Mouse (Mus musculus) intestine, postnatal 0 days (tissue): Measurements from ENCODE around the gene Tcf25. TPM values are rescaled to one million over a fixed set of nuclear protein-coding genes. Genes with fewer than 3 reads are reported as not detected.

ENCODE experiments used
- ATAC-seq: fragments of 200-750 bp; cut with Nextera tagmentation; 2 replicates; pipeline ENCODE4 v1.8.0; 2017; ENCODE audit warnings: mild to moderate bottlenecking, moderate TSS enrichment, moderate library complexity
- H3K27ac ChIP-seq: fragments of 300-500 bp; sonication (generic); 2 replicates; pipeline ENCODE4 v1.5.1; 2014; ENCODE audit warnings: mild to moderate bottlenecking, low read depth, low read length, moderate library complexity
- H3K27me3 ChIP-seq: fragments of 300-500 bp; sonication (generic); replicated peaks from 2 replicates; pipeline ENCODE4 v1.6.1; 2014; ENCODE audit warnings: low read length, mixed read lengths; ENCODE audit not compliant: control insufficient read depth, insufficient read depth
- H3K36me3 ChIP-seq: fragments of 300-500 bp; sonication (generic); 2 replicates; pipeline ENCODE4 v1.6.1; 2014; ENCODE audit warnings: mild to moderate bottlenecking, moderate library complexity; ENCODE audit not compliant: control insufficient read depth, insufficient read depth
- H3K4me1 ChIP-seq: fragments of 300-500 bp; sonication (generic); replicated peaks from 2 replicates; pipeline ENCODE4 v1.6.1; 2014; ENCODE audit warnings: antibody characterized with exemption, low read length, mixed read lengths; ENCODE audit not compliant: control insufficient read depth, insufficient read depth
- H3K4me2 ChIP-seq: fragments of 300-500 bp; sonication (generic); replicated peaks from 2 replicates; pipeline ENCODE4 v1.6.1; 2014; ENCODE audit warnings: low read depth, mild to moderate bottlenecking, moderate library complexity
- H3K4me3 ChIP-seq: fragments of 300-500 bp; sonication (generic); 2 replicates; pipeline ENCODE4 v1.5.1; 2014; ENCODE audit warnings: low read depth, low read length
- H3K9ac ChIP-seq: fragments of 300-500 bp; sonication (generic); 2 replicates; pipeline ENCODE4 v1.6.1; 2014; ENCODE audit warnings: mild to moderate bottlenecking, low read depth, low read length
- H3K9me3 ChIP-seq: fragments of 300-500 bp; sonication (generic); 2 replicates; pipeline ENCODE4 v1.6.1; 2016; ENCODE audit warnings: mixed run types; ENCODE audit not compliant: control insufficient read depth
- CTCF ChIP-seq: sonication (generic); IDR thresholded peaks from 2 replicates; pipeline ENCODE4 v1.5.1; 2016; ENCODE audit warnings: low read depth, mild to moderate bottlenecking, control low read depth, antibody characterized with exemption, moderate library complexity
- WGBS: fragments of 180-500 bp; shearing (Covaris S2); extraction: QIAGEN DNeasy Blood & Tissue Kit; methylation state at CpG from one replicate; pipeline ENCODE4 v1.1.7; 2014; 5-methylcytosine and 5-hydroxymethylcytosine counted together
- polyA plus RNA-seq: library from polyadenylated mRNA; unstranded; fragments of >200 nt; fragmentation: Nextera tagmentation; extraction: Ambion mirVana; gene quantifications from 2 replicates; pipeline ENCODE4 v1.2.1, GENCODE M21; 2015

Tcf25 gene
- polyA plus RNA-seq, 1 experiment from 2014 or later: 147 TPM

DNA sequence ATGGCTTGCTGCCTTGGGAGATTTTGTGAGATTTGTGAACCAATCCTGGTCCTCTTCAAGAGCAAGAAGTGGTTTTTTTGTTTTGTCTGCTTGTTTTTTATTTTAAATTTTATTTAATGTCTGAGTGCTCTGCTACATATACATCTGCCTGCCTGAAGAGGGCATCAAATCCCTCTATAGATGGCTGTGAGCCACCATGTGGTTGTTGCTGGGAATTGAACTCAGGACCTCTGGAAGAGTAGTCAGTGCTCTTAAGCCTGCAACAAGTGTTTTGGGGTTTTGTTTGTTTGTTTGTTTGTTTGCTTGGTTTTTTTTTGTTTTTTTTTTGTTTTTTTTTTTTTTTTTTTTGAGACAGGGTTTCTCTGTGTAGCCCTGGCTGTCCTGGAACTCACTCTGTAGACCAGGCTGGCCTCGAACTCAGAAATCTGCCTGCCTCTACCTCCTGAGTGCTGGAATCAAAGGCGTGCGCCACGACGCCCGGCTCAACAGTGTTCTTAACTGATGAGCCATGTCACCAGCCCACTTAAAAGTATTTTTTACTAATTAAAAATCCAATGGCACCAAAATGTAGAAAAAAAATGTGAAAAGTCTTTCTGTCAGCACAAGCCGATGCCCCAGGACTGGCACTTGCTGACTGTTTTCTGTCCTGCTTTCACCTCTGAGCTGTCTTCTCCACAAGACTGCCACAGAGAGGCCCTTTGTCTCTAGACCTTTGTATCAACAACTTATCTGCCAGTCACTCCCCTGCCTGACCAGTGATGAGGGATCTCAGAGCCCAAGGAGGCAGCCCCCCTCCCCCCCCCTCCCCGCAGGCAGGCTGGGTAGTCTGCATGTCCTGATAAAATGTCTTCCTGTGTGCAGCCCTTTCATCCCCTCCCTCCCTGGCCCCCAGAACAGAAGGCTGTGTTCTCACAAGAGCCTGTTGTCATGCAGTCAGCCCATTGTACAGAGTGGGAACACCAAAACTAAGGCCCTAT, 42.7 kb downstream of the Tcf25 start:
- no peaks in the 10 kb centered on the region for H3K9me3 ChIP-seq
- no peaks in the 10 kb centered on the region for H3K36me3 ChIP-seq
- no peak overlapping the region for H3K4me2 ChIP-seq
- peaks cover 19% of the 10 kb centered on the region for H3K27me3 ChIP-seq
- no peak overlapping the region for H3K4me3 ChIP-seq
- no peak overlapping the region for H3K9ac ChIP-seq
- no peak for ATAC-seq
- no peaks in the 10 kb centered on the region for H3K4me1 ChIP-seq
- 80% methylated on average over 8 of the region's 8 CpGs for WGBS
- peak; percentile 64 for TF ChIP-seq CTCF
- H3K27ac ChIP-seq: no peak overlapping the region

DNA sequence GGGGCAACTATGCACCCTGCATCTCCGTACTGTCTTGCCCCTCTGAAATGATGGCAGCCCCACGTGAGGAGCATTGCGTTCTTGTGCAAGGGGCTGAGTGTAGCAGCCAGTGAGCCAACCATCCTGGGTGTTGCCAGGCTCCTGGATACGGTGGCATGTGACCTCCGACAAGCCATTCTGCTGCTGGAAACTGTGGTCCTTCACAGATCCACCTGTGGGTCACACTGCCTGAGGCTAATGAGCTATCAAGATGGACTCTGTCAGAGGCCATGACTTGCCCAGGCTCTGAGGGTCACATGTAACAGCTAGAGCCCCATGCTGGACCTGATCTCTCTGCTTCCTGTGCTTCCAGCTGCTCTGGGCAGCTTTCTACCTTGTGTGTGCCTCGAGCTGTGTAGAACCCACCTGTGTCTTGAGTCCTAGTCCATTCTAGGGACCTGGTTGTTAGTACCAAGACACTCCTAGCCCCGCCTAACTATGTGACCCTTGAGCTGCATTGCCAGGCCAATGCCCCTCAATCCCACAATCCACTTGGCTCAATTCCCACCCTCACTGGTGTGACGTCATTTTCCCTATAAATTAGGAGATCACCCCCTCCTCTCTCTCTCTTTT, 43.5 kb downstream of the Tcf25 start:
- ATAC-seq: 0 out of 2 replicates have a peak, but pooled peaks have one; percentile 11
- no peak for TF ChIP-seq CTCF
- Histone ChIP-seq H3K4me1 (no peaks in the 10 kb centered on the region), H3K36me3 (no peaks in the 10 kb centered on the region), H3K27me3 (peaks cover 11% of the 10 kb centered on the region), H3K9me3 (no peaks in the 10 kb centered on the region), H3K4me3 (no peak overlapping the region), H3K9ac (no peak overlapping the region), H3K27ac (no peak overlapping the region), H3K4me2 (no peak overlapping the region)
- WGBS: 62% methylated on average over 8 of the region's 8 CpGs

- H3K4me2 ChIP-seq: no peak overlapping the region
- no peak for TF ChIP-seq CTCF
- H3K4me1 ChIP-seq: no peaks in the 10 kb centered on the region
- no peak overlapping the region for H3K27ac ChIP-seq
- H3K9ac ChIP-seq: no peak overlapping the region
- 89% methylated on average over 4 of the region's 4 CpGs for WGBS
- no peaks in the 10 kb centered on the region for H3K9me3 ChIP-seq
- no peaks in the 10 kb centered on the region for H3K27me3 ChIP-seq
- H3K36me3 ChIP-seq: no peaks in the 10 kb centered on the region
- ATAC-seq: no peak
- no peak overlapping the region for H3K4me3 ChIP-seq
Measured at GRCm38 (mm10) chr8:123419711-123420110, 46.2 kb downstream of the Tcf25 start.

DNA sequence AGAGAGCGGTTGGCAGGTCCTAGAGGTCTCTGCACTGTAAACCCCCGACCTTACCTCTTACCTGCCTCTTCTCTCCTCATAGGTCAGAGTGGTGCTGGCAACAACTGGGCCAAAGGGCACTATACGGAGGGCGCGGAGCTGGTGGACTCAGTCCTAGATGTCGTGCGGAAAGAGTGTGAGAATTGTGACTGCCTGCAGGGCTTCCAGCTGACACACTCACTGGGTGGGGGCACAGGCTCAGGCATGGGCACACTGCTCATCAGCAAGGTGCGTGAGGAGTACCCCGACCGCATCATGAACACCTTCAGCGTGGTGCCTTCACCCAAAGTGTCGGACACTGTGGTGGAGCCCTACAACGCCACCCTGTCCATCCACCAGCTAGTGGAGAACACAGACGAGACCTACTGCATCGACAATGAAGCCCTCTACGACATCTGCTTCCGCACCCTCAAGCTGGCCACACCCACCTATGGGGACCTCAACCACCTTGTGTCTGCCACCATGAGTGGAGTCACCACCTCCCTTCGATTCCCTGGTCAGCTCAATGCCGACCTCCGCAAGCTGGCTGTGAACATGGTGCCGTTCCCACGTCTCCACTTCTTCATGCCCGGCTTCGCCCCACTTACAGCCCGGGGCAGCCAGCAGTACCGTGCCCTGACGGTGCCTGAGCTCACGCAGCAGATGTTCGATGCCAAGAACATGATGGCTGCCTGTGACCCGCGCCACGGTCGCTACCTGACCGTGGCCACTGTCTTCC, 47.1 kb downstream of the Tcf25 start:
- no peaks in the 10 kb centered on the region for H3K36me3 ChIP-seq
- H3K4me3 ChIP-seq: no peak overlapping the region
- no peak for TF ChIP-seq CTCF
- no peaks in the 10 kb centered on the region for H3K27me3 ChIP-seq
- H3K27ac ChIP-seq: no peak overlapping the region
- no peak for ATAC-seq
- H3K9me3 ChIP-seq: no peaks in the 10 kb centered on the region
- 93% methylated on average over 34 of the region's 34 CpGs for WGBS
- no peak overlapping the region for H3K9ac ChIP-seq
- H3K4me1 ChIP-seq: no peaks in the 10 kb centered on the region
- no peak overlapping the region for H3K4me2 ChIP-seq

DNA sequence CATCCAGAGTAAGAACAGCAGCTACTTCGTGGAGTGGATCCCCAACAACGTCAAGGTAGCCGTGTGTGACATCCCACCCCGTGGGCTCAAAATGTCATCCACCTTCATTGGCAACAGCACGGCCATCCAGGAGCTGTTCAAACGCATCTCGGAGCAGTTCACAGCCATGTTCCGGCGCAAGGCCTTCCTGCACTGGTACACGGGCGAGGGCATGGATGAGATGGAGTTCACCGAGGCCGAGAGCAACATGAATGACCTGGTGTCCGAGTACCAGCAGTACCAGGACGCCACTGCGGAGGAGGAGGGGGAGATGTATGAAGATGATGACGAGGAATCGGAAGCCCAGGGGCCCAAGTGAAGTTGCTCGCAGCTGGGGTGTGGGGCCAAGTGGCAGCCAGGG, 47.8 kb downstream of the Tcf25 start:
- Histone ChIP-seq H3K4me1 (no peaks in the 10 kb centered on the region), H3K9ac (no peak overlapping the region), H3K36me3 (no peaks in the 10 kb centered on the region), H3K4me2 (no peak overlapping the region), H3K9me3 (no peaks in the 10 kb centered on the region), H3K27me3 (no peaks in the 10 kb centered on the region), H3K4me3 (no peak overlapping the region), H3K27ac (no peak overlapping the region)
- 83% methylated on average over 19 of the region's 19 CpGs for WGBS
- no peak for TF ChIP-seq CTCF
- no peak for ATAC-seq
